Mouse (Mus musculus): ENCODE measurements around the gene Ankrd17. TPM values are rescaled to one million over a fixed set of nuclear protein-coding genes. Genes with fewer than 3 reads are reported as not detected.

Gene Ankrd17
- total and polyA plus RNA-seq, 3 experiments: 21.8 to 70.4 (median 64.5) TPM

GRCm38 (mm10) chr5:90394322-90394721, 27.9 kb upstream of the Ankrd17 start:
- TF ChIP-seq POLR2A (IDR thresholded peaks at IDR 0.05; ENCODE audit: insufficient read depth, low read depth, low read length) (no peak), EP300 (IDR thresholded peaks at IDR 0.05; ENCODE audit: insufficient read depth, low read depth, low read length) (no peak), CTCF (IDR thresholded peaks at IDR 0.05) (no peak)
- H3K4me1 ChIP-seq (ENCODE audit: control insufficient read depth, insufficient read depth, low read length): no peaks in the 10 kb centered on the region
- intact Hi-C loops (cut with DNase I): no loop called here
- DNase-seq: no peak
- no peaks in the 10 kb centered on the region for H3K36me3 ChIP-seq (ENCODE audit: control insufficient read depth, insufficient read depth, low read length)
- no peaks in the 10 kb centered on the region for H3K27me3 ChIP-seq (ENCODE audit: control insufficient read depth, insufficient read depth, low read length)
- WGBS: 57% methylated on average over 4 of the region's 4 CpGs
- H3K4me3 ChIP-seq: no peak overlapping the region
- no peaks in the 10 kb centered on the region for H3K79me2 ChIP-seq (replicated peaks; ENCODE audit: control insufficient read depth, insufficient read depth, low read length)
- no peak overlapping the region for H3K9ac ChIP-seq (ENCODE audit: low read depth, low read length)
- H3K27ac ChIP-seq: no peak overlapping the region

GRCm38 (mm10) chr5:90393764-90394163, 27.4 kb upstream of the Ankrd17 start:
- Histone ChIP-seq H3K27me3 (ENCODE audit: control insufficient read depth, insufficient read depth, low read length) (no peaks in the 10 kb centered on the region), H3K4me3 (no peak overlapping the region), H3K9ac (ENCODE audit: low read depth, low read length) (no peak overlapping the region), H3K27ac (no peak overlapping the region), H3K4me1 (ENCODE audit: control insufficient read depth, insufficient read depth, low read length) (no peaks in the 10 kb centered on the region), H3K36me3 (ENCODE audit: control insufficient read depth, insufficient read depth, low read length) (no peaks in the 10 kb centered on the region), H3K79me2 (replicated peaks; ENCODE audit: control insufficient read depth, insufficient read depth, low read length) (no peaks in the 10 kb centered on the region)
- no peak for DNase-seq
- WGBS: 40% methylated on average over 5 of the region's 5 CpGs
- TF ChIP-seq CTCF (IDR thresholded peaks at IDR 0.05) (no peak), POLR2A (IDR thresholded peaks at IDR 0.05; ENCODE audit: insufficient read depth, low read depth, low read length) (no peak), EP300 (IDR thresholded peaks at IDR 0.05; ENCODE audit: insufficient read depth, low read depth, low read length) (no peak)
- intact Hi-C loops (cut with DNase I): no loop called here

- no peak overlapping the region for H3K9ac ChIP-seq (ENCODE audit: low read depth, low read length)
- no peaks in the 10 kb centered on the region for H3K36me3 ChIP-seq (ENCODE audit: control insufficient read depth, insufficient read depth, low read length)
- H3K4me1 ChIP-seq (ENCODE audit: control insufficient read depth, insufficient read depth, low read length): no peaks in the 10 kb centered on the region
- no peak for TF ChIP-seq EP300 (IDR thresholded peaks at IDR 0.05; ENCODE audit: insufficient read depth, low read depth, low read length)
- peak; percentile 66 for TF ChIP-seq CTCF (IDR thresholded peaks at IDR 0.05)
- no peak for TF ChIP-seq POLR2A (IDR thresholded peaks at IDR 0.05; ENCODE audit: insufficient read depth, low read depth, low read length)
- WGBS: 54% methylated on average over 1 of the region's 1 CpGs
- intact Hi-C loops (cut with DNase I): no loop called here
- H3K79me2 ChIP-seq (replicated peaks; ENCODE audit: control insufficient read depth, insufficient read depth, low read length): no peaks in the 10 kb centered on the region
- H3K4me3 ChIP-seq: no peak overlapping the region
- no peaks in the 10 kb centered on the region for H3K27me3 ChIP-seq (ENCODE audit: control insufficient read depth, insufficient read depth, low read length)
- no peak overlapping the region for H3K27ac ChIP-seq
- DNase-seq: no peak
Measured at GRCm38 (mm10) chr5:90383080-90383479, 16.7 kb upstream of the Ankrd17 start.

GRCm38 (mm10) chr5:90381458-90381857, 15.1 kb upstream of the Ankrd17 start:
- no peak overlapping the region for H3K4me3 ChIP-seq

GRCm38 (mm10) chr5:90373708-90374107, 7.3 kb upstream of the Ankrd17 start:
- no peaks in the 10 kb centered on the region for H3K36me3 ChIP-seq (ENCODE audit: control insufficient read depth, insufficient read depth, low read length)
- no peak overlapping the region for H3K4me3 ChIP-seq
- intact Hi-C loops (cut with DNase I): no loop called here
- 83% methylated on average over 4 of the region's 4 CpGs for WGBS
- no peaks in the 10 kb centered on the region for H3K79me2 ChIP-seq (replicated peaks; ENCODE audit: control insufficient read depth, insufficient read depth, low read length)
- DNase-seq: no peak
- no peak overlapping the region for H3K9ac ChIP-seq (ENCODE audit: low read depth, low read length)
- H3K27me3 ChIP-seq (ENCODE audit: control insufficient read depth, insufficient read depth, low read length): no peaks in the 10 kb centered on the region
- H3K27ac ChIP-seq: no peak overlapping the region
- H3K4me1 ChIP-seq (ENCODE audit: control insufficient read depth, insufficient read depth, low read length): no peaks in the 10 kb centered on the region
- TF ChIP-seq CTCF (IDR thresholded peaks at IDR 0.05) (no peak), EP300 (IDR thresholded peaks at IDR 0.05; ENCODE audit: insufficient read depth, low read depth, low read length) (no peak), POLR2A (IDR thresholded peaks at IDR 0.05; ENCODE audit: insufficient read depth, low read depth, low read length) (no peak)

More at GRCm38 (mm10) chr5:90381458-90381857, 15.1 kb upstream of the Ankrd17 start:
- Histone ChIP-seq H3K79me2 (replicated peaks; ENCODE audit: control insufficient read depth, insufficient read depth, low read length) (no peaks in the 10 kb centered on the region), H3K4me1 (ENCODE audit: control insufficient read depth, insufficient read depth, low read length) (no peaks in the 10 kb centered on the region), H3K27ac (no peak overlapping the region), H3K9ac (ENCODE audit: low read depth, low read length) (no peak overlapping the region), H3K36me3 (ENCODE audit: control insufficient read depth, insufficient read depth, low read length) (no peaks in the 10 kb centered on the region), H3K27me3 (ENCODE audit: control insufficient read depth, insufficient read depth, low read length) (no peaks in the 10 kb centered on the region)
- DNase-seq: no peak
- WGBS: 28% methylated on average over 4 of the region's 4 CpGs
- intact Hi-C loops (cut with DNase I): no loop called here
- TF ChIP-seq CTCF (IDR thresholded peaks at IDR 0.05) (no peak), EP300 (IDR thresholded peaks at IDR 0.05; ENCODE audit: insufficient read depth, low read depth, low read length) (no peak), POLR2A (IDR thresholded peaks at IDR 0.05; ENCODE audit: insufficient read depth, low read depth, low read length) (no peak)

GRCm38 (mm10) chr5:90370401-90370800, 4.0 kb upstream of the Ankrd17 start:
- WGBS: 85% methylated on average over 5 of the region's 5 CpGs
- H3K9ac ChIP-seq (ENCODE audit: low read depth, low read length): no peak overlapping the region
- TF ChIP-seq EP300 (IDR thresholded peaks at IDR 0.05; ENCODE audit: insufficient read depth, low read depth, low read length) (no peak), POLR2A (IDR thresholded peaks at IDR 0.05; ENCODE audit: insufficient read depth, low read depth, low read length) (no peak), CTCF (IDR thresholded peaks at IDR 0.05) (no peak)
- no peaks in the 10 kb centered on the region for H3K27me3 ChIP-seq (ENCODE audit: control insufficient read depth, insufficient read depth, low read length)
- intact Hi-C loops (cut with DNase I): no loop called here
- DNase-seq: no peak
- peaks cover 3% of the 10 kb centered on the region for H3K4me1 ChIP-seq (ENCODE audit: control insufficient read depth, insufficient read depth, low read length)
- H3K4me3 ChIP-seq: no peak overlapping the region
- peaks cover 3% of the 10 kb centered on the region for H3K79me2 ChIP-seq (replicated peaks; ENCODE audit: control insufficient read depth, insufficient read depth, low read length)
- no peak overlapping the region for H3K27ac ChIP-seq
- peaks cover 5% of the 10 kb centered on the region for H3K36me3 ChIP-seq (ENCODE audit: control insufficient read depth, insufficient read depth, low read length)
